Mouse (Mus musculus): ENCODE data around the gene Bspry. TPM values are rescaled to one million over a fixed set of nuclear protein-coding genes. Genes with fewer than 3 reads are reported as not detected.
A peak's percentile ranks its signal among the peaks of the same experiment; 100 is the strongest.

The Bspry gene
- polyA plus RNA-seq, 1 experiment from 2014 or later: 0.80 TPM

- Histone ChIP-seq H3K4me2 (peak overlapping the region; percentile 72), H3K27ac (replicated peaks) (no peak overlapping the region), H3K9ac (peak overlapping the region; percentile 86), H3K9me3 (no peaks in the 10 kb centered on the region), H3K4me1 (replicated peaks) (peaks cover 26% of the 10 kb centered on the region), H3K4me3 (peak overlapping the region; percentile 70), H3K27me3 (no peaks in the 10 kb centered on the region), H3K36me3 (peaks cover 14% of the 10 kb centered on the region)
- 56% methylated on average over 13 of the region's 13 CpGs for whole genome bisulfite sequencing
- ATAC-seq (ENCODE audit: low read depth): no peak
Observed at GRCm38 (mm10) chr4:62518416-62519121, 38.7 kb downstream of the Bspry start.

GRCm38 (mm10) chr4:62519122-62519848 lies 39.4 kb downstream of the Bspry start:
- 2% methylated on average over 26 of the region's 26 CpGs for WGBS
- Histone ChIP-seq H3K4me1 (replicated peaks) (peaks cover 33% of the 10 kb centered on the region), H3K9me3 (no peaks in the 10 kb centered on the region), H3K36me3 (peaks cover 10% of the 10 kb centered on the region; the same call in 1 of the 2 replicates), H3K4me3 (peak overlapping the region; percentile 70), H3K27ac (replicated peaks) (peak overlapping the region; percentile 81), H3K4me2 (peak overlapping the region; percentile 72), H3K9ac (peak overlapping the region; percentile 86), H3K27me3 (no peaks in the 10 kb centered on the region)
- peak; percentile 70 for ATAC-seq (ENCODE audit: low read depth)

GRCm38 (mm10) chr4:62519849-62520233 lies 40.0 kb downstream of the Bspry start, which contains the start of gene Alad:
Alad (minus strand) TSS chr4:62519918.
- WGBS: 0% methylated on average over 37 of the region's 37 CpGs
- Histone ChIP-seq H3K36me3 (peaks cover 10% of the 10 kb centered on the region; the same call in 1 of the 2 replicates), H3K27me3 (no peaks in the 10 kb centered on the region), H3K4me1 (replicated peaks) (peaks cover 36% of the 10 kb centered on the region), H3K4me2 (peak within 1 kb of the TSS; percentile 72), H3K4me3 (peak within 1 kb of the TSS; percentile 70), H3K9ac (peak within 1 kb of the TSS; percentile 86), H3K27ac (replicated peaks) (peak within 1 kb of the TSS; percentile 81), H3K9me3 (no peaks in the 10 kb centered on the region)
- ATAC-seq (ENCODE audit: low read depth): peak; percentile 80

GRCm38 (mm10) chr4:62520892-62521400 lies 41.1 kb downstream of the Bspry start:
- WGBS: 93% methylated on average over 2 of the region's 2 CpGs
- ATAC-seq (ENCODE audit: low read depth): no peak

GRCm38 (mm10) chr4:62524651-62525488 lies 45.0 kb downstream of the Bspry start, which contains the start of the genes Pole3 and 4933430I17Rik:
Pole3 (minus strand) TSS chr4:62525068.
4933430I17Rik (plus strand) TSS chr4:62525369.
- Histone ChIP-seq H3K4me1 (replicated peaks) (peaks cover 11% of the 10 kb centered on the region), H3K27me3 (no peaks in the 10 kb centered on the region), H3K9me3 (no peaks in the 10 kb centered on the region), H3K27ac (replicated peaks) (peak within 1 kb of the TSS; percentile 94), H3K4me3 (peak within 1 kb of the TSS; percentile 82), H3K36me3 (peaks cover 10% of the 10 kb centered on the region; the same call in 1 of the 2 replicates), H3K9ac (peak within 1 kb of the TSS; percentile 79), H3K4me2 (peak within 1 kb of the TSS; percentile 94)
- peak; percentile 98 for ATAC-seq (ENCODE audit: low read depth)
- WGBS: under 1% methylated on average over 59 of the region's 59 CpGs

More at GRCm38 (mm10) chr4:62520892-62521400, 41.1 kb downstream of the Bspry start:
- peaks cover 10% of the 10 kb centered on the region; the same call in 1 of the 2 replicates for H3K36me3 ChIP-seq
- no peak overlapping the region for H3K4me3 ChIP-seq
- H3K9me3 ChIP-seq: no peaks in the 10 kb centered on the region
- H3K4me1 ChIP-seq (replicated peaks): peaks cover 30% of the 10 kb centered on the region
- no peak overlapping the region for H3K9ac ChIP-seq
- no peaks in the 10 kb centered on the region for H3K27me3 ChIP-seq
- no peak overlapping the region; the same call in 1 of the 2 replicates for H3K4me2 ChIP-seq
- H3K27ac ChIP-seq (replicated peaks): no peak overlapping the region

GRCm38 (mm10) chr4:62525489-62525811 lies 45.6 kb downstream of the Bspry start:
- Histone ChIP-seq H3K9me3 (no peaks in the 10 kb centered on the region), H3K4me3 (peak overlapping the region; percentile 82), H3K36me3 (peaks cover 10% of the 10 kb centered on the region; the same call in 1 of the 2 replicates), H3K27ac (replicated peaks) (no peak overlapping the region), H3K4me1 (replicated peaks) (peaks cover 11% of the 10 kb centered on the region), H3K27me3 (no peaks in the 10 kb centered on the region), H3K9ac (peak overlapping the region; percentile 57), H3K4me2 (peak overlapping the region; percentile 50)
- ATAC-seq (ENCODE audit: low read depth): no peak
- 2% methylated on average over 10 of the region's 10 CpGs for WGBS

GRCm38 (mm10) chr4:62526256-62526655 lies 46.4 kb downstream of the Bspry start:
- H3K27ac ChIP-seq (replicated peaks): no peak overlapping the region
- H3K4me3 ChIP-seq: no peak overlapping the region
- peaks cover 10% of the 10 kb centered on the region; the same call in 1 of the 2 replicates for H3K36me3 ChIP-seq
- no peak overlapping the region for H3K4me2 ChIP-seq
- H3K9me3 ChIP-seq: no peaks in the 10 kb centered on the region
- no peak for ATAC-seq (ENCODE audit: low read depth)
- no peaks in the 10 kb centered on the region for H3K27me3 ChIP-seq
- whole genome bisulfite sequencing: 61% methylated on average over 2 of the region's 2 CpGs
- no peak overlapping the region for H3K9ac ChIP-seq
- peaks cover 11% of the 10 kb centered on the region for H3K4me1 ChIP-seq (replicated peaks)

GRCm38 (mm10) chr4:62527655-62528054 lies 47.8 kb downstream of the Bspry start:
- Histone ChIP-seq H3K9ac (no peak overlapping the region), H3K4me3 (no peak overlapping the region), H3K4me2 (no peak overlapping the region), H3K27me3 (no peaks in the 10 kb centered on the region), H3K36me3 (peaks cover 9% of the 10 kb centered on the region; the same call in 1 of the 2 replicates), H3K27ac (replicated peaks) (no peak overlapping the region), H3K9me3 (no peaks in the 10 kb centered on the region), H3K4me1 (replicated peaks) (peaks cover 11% of the 10 kb centered on the region)
- no peak for ATAC-seq (ENCODE audit: low read depth)
- 87% methylated on average over 4 of the region's 4 CpGs for WGBS

- ATAC-seq (ENCODE audit: low read depth): no peak
- Histone ChIP-seq H3K9ac (no peak overlapping the region), H3K4me3 (no peak overlapping the region), H3K27ac (replicated peaks) (no peak overlapping the region), H3K4me2 (no peak overlapping the region), H3K4me1 (replicated peaks) (no peaks in the 10 kb centered on the region), H3K9me3 (no peaks in the 10 kb centered on the region), H3K27me3 (no peaks in the 10 kb centered on the region), H3K36me3 (no peaks in the 10 kb centered on the region)
- 72% methylated on average over 6 of the region's 6 CpGs for WGBS
Observed at GRCm38 (mm10) chr4:62533729-62534128, 53.9 kb downstream of the Bspry start.

GRCm38 (mm10) chr4:62541802-62542201 lies 61.9 kb downstream of the Bspry start:
- Histone ChIP-seq H3K27me3 (no peaks in the 10 kb centered on the region), H3K4me3 (no peak overlapping the region)

GRCm38 (mm10) chr4:62543782-62544181 lies 63.9 kb downstream of the Bspry start:
- Histone ChIP-seq H3K9ac (no peak overlapping the region), H3K4me2 (no peak overlapping the region), H3K9me3 (no peaks in the 10 kb centered on the region), H3K4me1 (replicated peaks) (no peaks in the 10 kb centered on the region), H3K27ac (replicated peaks) (no peak overlapping the region), H3K27me3 (no peaks in the 10 kb centered on the region), H3K36me3 (no peaks in the 10 kb centered on the region), H3K4me3 (no peak overlapping the region)
- 88% methylated on average over 6 of the region's 6 CpGs for whole genome bisulfite sequencing
- ATAC-seq (ENCODE audit: low read depth): no peak

More at GRCm38 (mm10) chr4:62541802-62542201, 61.9 kb downstream of the Bspry start:
- no peak overlapping the region for H3K9ac ChIP-seq
- H3K27ac ChIP-seq (replicated peaks): no peak overlapping the region
- H3K9me3 ChIP-seq: no peaks in the 10 kb centered on the region
- ATAC-seq (ENCODE audit: low read depth): no peak
- H3K4me1 ChIP-seq (replicated peaks): no peaks in the 10 kb centered on the region
- H3K36me3 ChIP-seq: no peaks in the 10 kb centered on the region
- H3K4me2 ChIP-seq: no peak overlapping the region
- 68% methylated on average over 3 of the region's 3 CpGs for WGBS
